7 mouse cellular contexts compared by ENCODE assay signal in the genomic region with DNA sequence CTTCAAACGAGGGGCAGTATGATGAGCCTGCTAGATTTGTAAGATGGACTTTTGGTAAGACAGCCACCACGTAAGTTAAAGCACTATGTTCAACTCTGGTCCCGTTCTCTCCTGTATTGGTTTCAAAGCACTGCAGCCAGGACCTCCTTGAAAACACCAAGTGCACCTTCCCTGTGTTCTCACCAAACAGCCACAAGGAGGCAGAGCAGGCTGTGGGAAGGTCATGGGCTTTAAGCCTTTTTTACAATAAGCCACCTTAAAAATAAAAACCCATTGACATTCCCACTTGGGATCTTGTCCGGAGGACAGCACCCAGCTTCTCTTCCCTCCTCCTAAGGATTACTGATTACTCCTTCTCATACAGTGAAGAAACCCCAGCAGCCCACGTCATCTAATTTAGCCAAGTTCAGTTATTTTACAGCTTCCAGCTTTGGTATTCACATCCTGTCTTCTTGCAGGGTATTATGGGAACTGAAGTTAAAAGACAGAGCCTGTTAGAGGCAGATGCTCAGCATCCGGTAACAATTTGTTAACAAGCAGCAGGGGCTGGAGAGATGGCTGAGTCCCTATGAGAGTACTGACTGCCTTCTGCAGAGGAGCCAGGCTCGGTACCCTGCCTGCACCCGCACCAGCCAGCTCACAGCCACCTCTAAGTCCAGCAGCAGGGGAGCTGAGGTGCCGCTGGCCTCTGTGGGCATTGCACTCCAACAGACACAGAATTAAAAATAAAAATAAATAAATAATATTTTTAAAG. TPM values are rescaled to one million over a fixed set of nuclear protein-coding genes. Genes with fewer than 3 reads are reported as not detected.
DNase-seq lines count a peak whose midpoint lies in the region; TF ChIP-seq lines count a peak whose summit lies in the region.

No protein-coding gene starts in this region.

- DNase-seq in left cerebral cortex, postnatal 14 days (ENCODE audit: low spot score in 2 of 2), result peak; percentile 43 to 51
- no peak for DNase-seq in left cerebral cortex, postnatal 36 days (ENCODE audit: low spot score in 2 of 2)
- DNase-seq in R1 (ENCODE audit: low read depth, low spot score), result peak; percentile 59
- peak; percentile 23 for DNase-seq in forelimb bud, embryonic 11.5 days (ENCODE audit: low read depth, low spot score)
- peak; percentile 54 to 70 for DNase-seq in layer of hippocampus, postnatal 14 days (ENCODE audit: low spot score in 2 of 2)
- peak; percentile 65 to 71 for DNase-seq in right cerebral cortex, postnatal 10 days (ENCODE audit: low spot score in 2 of 2)

- H3K27me3 ChIP-seq in E14TG2a.4 (ENCODE audit: insufficient read depth, low read length), result no peaks in the 10 kb centered on the region

- H3K4me3 ChIP-seq in E14TG2a.4 (replicated peaks; ENCODE audit: low read length), result no peak overlapping the region

- TF ChIP-seq CTCF in E14TG2a.4 (conservative IDR thresholded peaks at IDR 0.05; ENCODE audit: low read length), result peak; percentile 45

- H3K9me3 ChIP-seq in E14TG2a.4 (ENCODE audit: low read length), result no peaks in the 10 kb centered on the region

- peaks cover 75% of the 10 kb centered on the region for H3K36me3 ChIP-seq in E14TG2a.4 (ENCODE audit: insufficient read depth, low read length)

- intact Hi-C loops in left cerebral cortex, postnatal 14 days (cut with DNase I), result loop anchor here (2.0 to 10.0 kb wide), 2 partner anchors 193 to 311 kb away; no protein-coding TSS in a partner anchor
- intact Hi-C loops in left cerebral cortex, postnatal 36 days (cut with DNase I), result loop anchor here (5.0 to 10.0 kb wide), 2 partner anchors 193 to 311 kb away; no protein-coding TSS in a partner anchor

- peaks cover 11% of the 10 kb centered on the region; the same call in 1 of the 2 replicates for H3K4me1 ChIP-seq in E14TG2a.4 (replicated peaks; ENCODE audit: low read depth, low read length)

RNA-seq across cellular contexts. Expression of gene Gphb5, which starts 47.6 kb away (rescaled TPM):
- total RNA-seq in left cerebral cortex, postnatal 14 days (2021), result not detected
- total RNA-seq in left cerebral cortex, postnatal 36 days (2021), result not detected
- not detected for total RNA-seq in layer of hippocampus, postnatal 14 days (2021)

Comparison
In these comparisons a context has a peak if more than half of its experiments do, and no peak if none do; other contexts are left out.
1. DNase-seq: peak in left cerebral cortex, postnatal 14 days (2 of 2), R1 (single experiment), forelimb bud, embryonic 11.5 days (single experiment), layer of hippocampus, postnatal 14 days (2 of 2) and right cerebral cortex, postnatal 10 days (2 of 2); none in left cerebral cortex, postnatal 36 days (0 of 2).